In genomic region chr14:75756971-75757370, GRCm38 (mm10) we compare ENCODE assay signal across 12 mouse cellular contexts.
"Had no signal": no experiment of that assay in that cellular context is flagged by ENCODE, and none has a peak within 500 bp of the region (broad histone marks: within the 10 kb centered on the region; RNA-seq: fewer than 3 reads in every experiment).

No protein-coding gene starts in this region.

- H3K4me2 ChIP-seq: limb, embryonic 15.5 days; liver, embryonic 12.5 days; lung, embryonic 14.5 days; neural tube, embryonic 12.5 days had no signal

- H3K9ac ChIP-seq: limb, embryonic 15.5 days; liver, embryonic 12.5 days; lung, embryonic 14.5 days; neural tube, embryonic 12.5 days had no signal

- H3K27me3 ChIP-seq: neural tube, embryonic 12.5 days had no signal

- ATAC-seq: liver, embryonic 12.5 days had no signal

- H3K4me3 ChIP-seq: left cerebral cortex, adult 2 months; limb, embryonic 15.5 days; liver, embryonic 12.5 days; midbrain, embryonic 10.5 days; neural tube, embryonic 12.5 days had no signal

- H3K9me3 ChIP-seq: limb, embryonic 15.5 days; liver, embryonic 12.5 days; midbrain, embryonic 10.5 days; neural tube, embryonic 12.5 days had no signal

- H3K27ac ChIP-seq: left cerebral cortex, adult 2 months; limb, embryonic 15.5 days; liver, embryonic 12.5 days; midbrain, embryonic 10.5 days; neural tube, embryonic 12.5 days had no signal

- H3K36me3 ChIP-seq: limb, embryonic 15.5 days had no signal

- DNase-seq: kidney, postnatal 14 days; lung, embryonic 14.5 days; lung, postnatal 10 days; lung, postnatal 4 days; midbrain, embryonic 14.5 days; thymus, adult 18-20 months; thymus, postnatal 14 days had no signal
